Mouse (Mus musculus): ENCODE data around the gene Gm48551. TPM values are rescaled to one million over a fixed set of nuclear protein-coding genes. Genes with fewer than 3 reads are reported as not detected.

Gm48551 gene
- polyA plus RNA-seq, 1 experiment from 2014 or later: 9.3 TPM

GRCm38 (mm10) chr10:81426081-81426671 lies 41.9 kb downstream of the Gm48551 start:
- no peak for ATAC-seq (replicated peaks)
- Histone ChIP-seq H3K27me3 (replicated peaks) (peaks cover 4% of the 10 kb centered on the region), H3K9me3 (no peaks in the 10 kb centered on the region), H3K27ac (no peak overlapping the region), H3K4me3 (peak overlapping the region; percentile 30), H3K4me2 (peak overlapping the region; percentile 61), H3K9ac (peak overlapping the region; percentile 40), H3K4me1 (peaks cover 49% of the 10 kb centered on the region), H3K36me3 (replicated peaks) (no peaks in the 10 kb centered on the region)
- under 1% methylated on average over 14 of the region's 33 CpGs for WGBS

DNA sequence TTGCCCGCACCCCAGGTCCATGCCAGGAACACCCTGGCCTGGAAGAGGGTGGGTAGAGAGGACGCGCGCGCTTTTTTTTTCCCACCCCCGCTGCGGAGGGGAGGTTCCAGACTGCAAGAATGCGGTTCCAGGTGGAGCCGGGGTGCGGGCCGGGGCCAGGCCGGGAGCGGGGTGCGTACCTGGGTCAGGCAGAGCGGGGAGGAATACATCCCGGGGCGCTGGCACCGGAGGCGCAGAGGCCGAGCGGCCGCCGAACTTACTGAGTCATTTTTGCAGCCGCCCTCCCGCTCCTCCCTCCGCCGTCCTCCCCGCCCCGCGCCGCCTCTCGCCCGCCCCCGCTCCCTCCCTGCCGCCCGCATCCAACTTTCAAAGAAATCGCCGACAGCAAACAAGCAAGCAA lies 42.6 kb downstream of the Gm48551 start:
- 1% methylated on average over 36 of the region's 38 CpGs for WGBS
- ATAC-seq (replicated peaks): no peak
- H3K9ac ChIP-seq: peak overlapping the region; percentile 40
- H3K4me3 ChIP-seq: peak overlapping the region; percentile 30
- H3K4me1 ChIP-seq: peaks cover 56% of the 10 kb centered on the region
- H3K36me3 ChIP-seq (replicated peaks): no peaks in the 10 kb centered on the region
- no peak overlapping the region for H3K27ac ChIP-seq
- H3K4me2 ChIP-seq: peak overlapping the region; percentile 61
- H3K27me3 ChIP-seq (replicated peaks): peaks cover 4% of the 10 kb centered on the region
- H3K9me3 ChIP-seq: no peaks in the 10 kb centered on the region

- H3K4me2 ChIP-seq: peak overlapping the region; percentile 61
- H3K9me3 ChIP-seq: no peaks in the 10 kb centered on the region
- H3K27ac ChIP-seq: no peak overlapping the region
- H3K36me3 ChIP-seq (replicated peaks): no peaks in the 10 kb centered on the region
- H3K27me3 ChIP-seq (replicated peaks): peaks cover 4% of the 10 kb centered on the region
- ATAC-seq (replicated peaks): no peak
- H3K4me1 ChIP-seq: peaks cover 57% of the 10 kb centered on the region
- peak overlapping the region; percentile 40; the same call in 1 of the 2 replicates for H3K9ac ChIP-seq
- peak overlapping the region; percentile 30 for H3K4me3 ChIP-seq
- 39% methylated on average over 3 of the region's 3 CpGs for WGBS
Measured at GRCm38 (mm10) chr10:81427327-81427726, 43.1 kb downstream of the Gm48551 start.

- H3K9ac ChIP-seq: no peak overlapping the region
- peaks cover 61% of the 10 kb centered on the region for H3K4me1 ChIP-seq
- no peaks in the 10 kb centered on the region for H3K36me3 ChIP-seq (replicated peaks)
- no peak overlapping the region for H3K27ac ChIP-seq
- no peaks in the 10 kb centered on the region for H3K9me3 ChIP-seq
- no peak overlapping the region for H3K4me3 ChIP-seq
- H3K27me3 ChIP-seq (replicated peaks): peaks cover 4% of the 10 kb centered on the region
- no peak for ATAC-seq (replicated peaks)
- WGBS: 75% methylated on average over 8 of the region's 8 CpGs
- no peak overlapping the region for H3K4me2 ChIP-seq
Measured at GRCm38 (mm10) chr10:81427804-81428506, 43.7 kb downstream of the Gm48551 start.

DNA sequence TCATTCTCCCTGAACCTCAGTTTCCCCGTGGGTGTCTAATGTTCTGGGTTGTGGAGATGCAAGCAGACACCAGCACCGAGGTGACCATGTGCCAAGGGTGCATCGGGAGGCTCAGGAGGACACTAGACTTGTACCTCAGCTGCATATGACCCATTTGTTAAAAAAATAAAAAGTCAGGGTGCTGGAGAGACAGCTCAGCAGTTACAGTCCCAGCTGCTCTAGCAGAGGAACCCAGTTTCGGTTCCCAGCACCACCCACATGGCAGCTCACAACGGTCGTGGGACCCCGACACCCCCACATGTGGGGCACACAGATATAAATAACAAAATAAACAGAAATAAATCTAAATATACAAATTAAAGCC lies 44.2 kb downstream of the Gm48551 start:
- Histone ChIP-seq H3K9ac (no peak overlapping the region), H3K9me3 (no peaks in the 10 kb centered on the region), H3K4me3 (no peak overlapping the region), H3K4me2 (no peak overlapping the region), H3K4me1 (peaks cover 66% of the 10 kb centered on the region), H3K27ac (no peak overlapping the region), H3K27me3 (replicated peaks) (peaks cover 4% of the 10 kb centered on the region), H3K36me3 (replicated peaks) (no peaks in the 10 kb centered on the region)
- ATAC-seq (replicated peaks): no peak
- WGBS: 93% methylated on average over 7 of the region's 7 CpGs

- H3K4me2 ChIP-seq: peak overlapping the region; percentile 88
- no peaks in the 10 kb centered on the region for H3K9me3 ChIP-seq
- H3K9ac ChIP-seq: no peak overlapping the region
- WGBS: 28% methylated on average over 2 of the region's 2 CpGs
- no peaks in the 10 kb centered on the region for H3K36me3 ChIP-seq (replicated peaks)
- H3K4me1 ChIP-seq: peaks cover 64% of the 10 kb centered on the region
- peaks cover 4% of the 10 kb centered on the region for H3K27me3 ChIP-seq (replicated peaks)
- ATAC-seq (replicated peaks): no peak
- no peak overlapping the region for H3K27ac ChIP-seq
- peak overlapping the region; percentile 72; the same call in 1 of the 2 replicates for H3K4me3 ChIP-seq
Measured at GRCm38 (mm10) chr10:81429092-81429491, 44.8 kb downstream of the Gm48551 start.

DNA sequence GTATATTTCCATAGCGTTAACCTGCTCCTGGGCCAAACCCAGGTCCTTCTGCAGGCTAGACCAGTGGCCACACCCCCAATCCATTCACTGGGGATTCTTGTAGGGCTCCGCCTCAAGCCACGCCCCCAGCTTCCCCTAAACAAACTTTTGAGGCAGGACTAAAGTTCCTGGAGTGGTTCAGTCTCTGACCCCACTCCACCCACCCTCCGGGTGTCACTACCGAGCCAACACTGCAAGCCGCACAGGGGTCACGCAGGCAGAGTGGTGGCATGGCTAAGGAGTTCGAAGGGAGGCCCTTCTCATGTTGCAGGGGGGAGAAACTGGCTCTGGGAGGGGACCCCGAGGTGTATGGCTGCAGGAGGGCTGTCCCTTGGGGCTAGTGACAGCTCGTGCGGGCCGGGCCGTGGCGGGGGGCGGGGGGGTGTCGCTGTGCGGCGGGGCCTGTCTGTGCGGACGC lies 45.4 kb downstream of the Gm48551 start:
- 1% methylated on average over 20 of the region's 20 CpGs for WGBS
- H3K4me2 ChIP-seq: peak overlapping the region; percentile 88
- H3K9ac ChIP-seq: peak overlapping the region; percentile 76
- no peaks in the 10 kb centered on the region for H3K36me3 ChIP-seq (replicated peaks)
- no peaks in the 10 kb centered on the region for H3K9me3 ChIP-seq
- peak overlapping the region; percentile 72 for H3K4me3 ChIP-seq
- H3K27ac ChIP-seq: peak overlapping the region; percentile 94
- peaks cover 4% of the 10 kb centered on the region for H3K27me3 ChIP-seq (replicated peaks)
- ATAC-seq (replicated peaks): no peak
- peaks cover 60% of the 10 kb centered on the region for H3K4me1 ChIP-seq

DNA sequence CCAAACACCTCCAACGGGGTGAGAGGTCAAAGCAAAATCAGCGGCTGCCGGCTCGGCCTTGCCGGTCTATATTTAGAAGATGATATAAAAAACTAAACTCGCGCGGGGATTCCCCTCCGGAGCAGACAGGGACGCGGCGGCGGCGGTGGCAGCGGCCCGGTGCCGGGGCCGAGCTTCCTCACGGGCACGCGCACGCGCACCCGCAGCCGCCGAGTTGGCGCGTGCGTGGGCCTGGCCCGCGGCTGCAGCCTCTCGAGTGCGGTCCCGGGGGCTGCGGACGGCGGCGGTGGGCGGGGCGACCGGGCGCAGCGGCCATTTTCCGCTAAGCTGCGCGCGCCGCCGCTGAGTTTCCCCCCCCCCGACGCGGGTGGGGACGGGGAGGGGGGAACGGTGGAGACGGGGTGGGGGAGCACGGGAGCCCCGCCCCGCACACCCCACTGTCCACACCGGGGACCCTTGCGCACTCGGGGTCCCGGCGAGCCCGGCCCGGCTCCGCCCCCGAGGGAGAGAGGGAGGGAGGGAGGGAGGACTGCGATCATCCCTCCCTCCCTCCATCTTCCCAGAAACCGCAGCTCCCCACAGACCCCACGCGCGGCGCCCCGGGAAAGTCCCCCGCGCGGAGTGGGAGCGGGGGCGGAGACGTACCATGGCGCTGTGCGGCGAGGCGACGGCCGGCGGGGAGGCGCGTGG lies 46.0 kb downstream of the Gm48551 start:
- no peaks in the 10 kb centered on the region for H3K36me3 ChIP-seq (replicated peaks)
- 1% methylated on average over 51 of the region's 89 CpGs for WGBS
- peaks cover 4% of the 10 kb centered on the region for H3K27me3 ChIP-seq (replicated peaks)
- H3K4me1 ChIP-seq: peaks cover 59% of the 10 kb centered on the region
- H3K9me3 ChIP-seq: no peaks in the 10 kb centered on the region
- peak overlapping the region; percentile 94 for H3K27ac ChIP-seq
- H3K4me3 ChIP-seq: peak overlapping the region; percentile 72
- peak overlapping the region; percentile 76 for H3K9ac ChIP-seq
- ATAC-seq (replicated peaks): peak; percentile 19
- peak overlapping the region; percentile 88 for H3K4me2 ChIP-seq

GRCm38 (mm10) chr10:81430831-81431525 lies 46.7 kb downstream of the Gm48551 start:
- Histone ChIP-seq H3K27me3 (replicated peaks) (peaks cover 4% of the 10 kb centered on the region), H3K4me2 (peak overlapping the region; percentile 88), H3K4me3 (peak overlapping the region; percentile 72), H3K36me3 (replicated peaks) (no peaks in the 10 kb centered on the region), H3K9me3 (no peaks in the 10 kb centered on the region), H3K27ac (peak overlapping the region; percentile 94), H3K4me1 (peaks cover 54% of the 10 kb centered on the region), H3K9ac (peak overlapping the region; percentile 76)
- WGBS: 1% methylated on average over 60 of the region's 70 CpGs
- peak; percentile 12 for ATAC-seq (replicated peaks)

- H3K27me3 ChIP-seq (replicated peaks): peaks cover 4% of the 10 kb centered on the region
- H3K36me3 ChIP-seq (replicated peaks): no peaks in the 10 kb centered on the region
- WGBS: 16% methylated on average over 15 of the region's 15 CpGs
- peak overlapping the region; percentile 72 for H3K4me3 ChIP-seq
- peak overlapping the region; percentile 76; the same call in 1 of the 2 replicates for H3K9ac ChIP-seq
- peak overlapping the region; percentile 88 for H3K4me2 ChIP-seq
- peak overlapping the region; percentile 94 for H3K27ac ChIP-seq
- no peaks in the 10 kb centered on the region for H3K9me3 ChIP-seq
- ATAC-seq (replicated peaks): no peak
- H3K4me1 ChIP-seq: peaks cover 47% of the 10 kb centered on the region
Measured at GRCm38 (mm10) chr10:81431526-81432168, 47.4 kb downstream of the Gm48551 start.

GRCm38 (mm10) chr10:81432169-81432867 lies 48.1 kb downstream of the Gm48551 start:
- WGBS: 63% methylated on average over 21 of the region's 21 CpGs
- peak overlapping the region; percentile 6; the same call in 1 of the 2 replicates for H3K9ac ChIP-seq
- ATAC-seq (replicated peaks): peak; percentile 7; the same call in 1 of the 2 replicates
- no peaks in the 10 kb centered on the region for H3K36me3 ChIP-seq (replicated peaks)
- H3K27ac ChIP-seq: peak overlapping the region; percentile 55; the same call in 1 of the 2 replicates
- peaks cover 2% of the 10 kb centered on the region for H3K27me3 ChIP-seq (replicated peaks)
- peak overlapping the region; percentile 26 for H3K4me3 ChIP-seq
- peak overlapping the region; percentile 55 for H3K4me2 ChIP-seq
- H3K4me1 ChIP-seq: peaks cover 41% of the 10 kb centered on the region
- H3K9me3 ChIP-seq: no peaks in the 10 kb centered on the region

Data from midbrain, embryonic 15.5 days (tissue).